Mouse (Mus musculus) mouse embryonic stem cell (cell line): ENCODE measurements at regions not wholly inside any gene's neighbourhood (a gene's known extent, or its start where the extent isn't known, plus 50 kb on each side); places are given as distances from the start of the nearest gene placed in this dataset.

ENCODE experiments used
- in situ Hi-C, 2 experiments: fragments of 300-500 bp; cut with MboI; formaldehyde crosslinking; loops; 1 replicate in 1 of 2; 3 replicates in 1 of 2; pipeline ENCODE4 v1.14.3; 2019 to 2020; ENCODE audit warnings: low sequenced_read_pairs in 2 of 2, low pct_unique_long_range_greater_than_20kb in 1 of 2, mixed read lengths in 1 of 2; ENCODE audit not compliant: unreplicated experiment in 1 of 2

DNA sequence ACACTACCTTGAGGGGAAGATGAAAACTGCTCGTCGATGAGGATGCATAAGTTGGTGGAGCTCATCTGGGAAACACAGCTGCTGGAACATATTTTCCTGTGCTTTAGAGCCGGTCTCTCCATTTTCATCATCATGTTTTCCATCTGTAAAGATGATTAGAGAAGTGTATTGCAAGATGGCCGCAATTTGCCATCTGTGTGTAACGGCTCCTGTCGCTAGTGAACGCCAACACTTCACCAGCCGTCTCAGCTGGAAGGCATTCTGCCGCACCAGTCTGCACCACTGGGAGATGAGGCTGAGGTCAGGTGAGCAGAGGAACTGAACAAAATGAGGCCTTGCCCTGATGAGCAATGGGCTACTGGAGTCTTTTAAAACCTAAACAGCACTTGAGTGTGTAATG lies 57.4 kb downstream of the Gm21962 start:
- in situ Hi-C loops: no loop called here

DNA sequence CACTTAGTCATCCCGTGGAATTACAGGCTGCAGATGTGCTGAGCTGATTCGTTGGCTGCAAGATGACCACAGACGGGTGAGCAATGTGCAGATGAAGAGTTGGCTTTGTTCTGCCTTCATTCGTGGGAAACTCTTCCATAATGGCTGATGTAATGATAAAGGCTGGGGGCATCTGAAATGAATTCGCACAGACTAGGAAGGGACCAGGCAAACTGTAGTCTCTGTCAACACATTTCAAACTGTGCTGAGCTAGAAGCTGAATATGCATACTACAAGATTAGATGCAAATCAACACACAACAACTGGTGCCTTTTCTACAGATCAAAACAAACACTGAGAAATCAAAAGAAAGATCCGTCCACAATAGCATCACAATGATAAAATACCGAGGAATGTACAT lies 58.1 kb downstream of the Gm21962 start:
- in situ Hi-C loops: no loop called here

DNA sequence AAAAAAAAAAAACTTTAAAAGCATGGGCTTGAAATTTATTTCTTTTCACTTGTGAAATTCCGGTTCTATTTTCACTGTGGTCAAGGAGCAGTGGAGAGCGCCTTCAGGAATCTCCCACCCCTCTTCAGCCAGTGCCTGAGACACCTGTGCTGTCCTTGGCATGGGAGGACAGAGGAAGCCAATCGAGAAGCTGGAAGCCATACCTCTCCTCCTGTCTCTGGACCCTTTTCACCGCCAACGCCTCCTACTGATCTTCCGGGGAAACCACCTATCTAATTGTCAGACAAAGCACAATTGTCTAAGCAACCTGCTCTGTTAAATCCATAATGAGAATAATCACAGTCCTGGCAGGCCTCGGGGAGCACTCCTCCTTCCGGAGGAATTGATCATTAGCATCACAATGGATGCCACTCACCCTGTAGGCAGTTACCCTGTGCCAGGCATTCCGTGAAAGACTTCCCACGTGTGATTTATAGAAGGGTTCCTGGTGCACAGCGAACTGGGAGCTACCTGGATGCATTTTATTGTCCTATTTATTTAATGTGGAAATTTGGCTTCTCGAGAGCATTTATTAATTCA lies 66.0 kb downstream of the Gm21962 start:
- in situ Hi-C loops: no loop called here

DNA sequence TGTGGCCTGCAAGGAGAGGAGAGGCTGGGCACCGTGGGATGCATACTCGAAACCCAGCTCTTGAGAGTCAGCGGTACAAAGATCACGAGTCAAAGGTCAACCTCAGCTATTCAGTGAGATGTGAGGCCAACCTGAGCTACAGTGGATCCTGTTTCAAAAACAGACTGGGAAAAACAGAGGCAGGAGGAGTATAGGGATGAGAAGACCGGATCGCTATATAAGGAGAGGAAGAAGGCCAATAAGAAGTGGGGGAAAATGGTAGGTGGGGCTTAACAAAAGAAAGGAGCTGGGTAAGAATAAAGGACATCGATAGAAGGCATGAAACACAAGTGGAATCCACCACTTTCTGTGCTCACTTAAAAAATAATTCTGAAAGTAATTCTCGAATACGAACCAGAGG lies 70.2 kb downstream of the Gm21962 start:
- in situ Hi-C loops: no loop called here

DNA sequence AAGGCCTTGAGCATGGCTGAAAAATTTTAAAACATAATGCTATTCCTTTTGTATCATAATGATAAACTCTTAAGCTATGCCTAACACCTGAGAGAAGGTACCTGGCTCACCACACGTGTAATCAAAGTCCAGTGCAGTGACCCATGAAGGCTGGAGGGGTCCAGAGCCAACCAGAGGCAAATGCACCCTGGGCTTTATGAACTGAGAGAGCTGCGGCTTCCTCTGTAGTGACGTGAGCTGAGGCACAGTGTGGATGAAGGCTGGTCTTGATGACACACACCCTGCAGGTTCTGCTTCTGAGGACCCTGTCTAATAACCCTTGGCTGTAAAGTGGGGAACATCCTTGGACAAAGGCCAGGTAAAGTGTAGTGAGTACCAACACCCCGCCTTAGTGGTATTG lies 70.8 kb downstream of the Gm21962 start:
- in situ Hi-C loops: no loop called here

DNA sequence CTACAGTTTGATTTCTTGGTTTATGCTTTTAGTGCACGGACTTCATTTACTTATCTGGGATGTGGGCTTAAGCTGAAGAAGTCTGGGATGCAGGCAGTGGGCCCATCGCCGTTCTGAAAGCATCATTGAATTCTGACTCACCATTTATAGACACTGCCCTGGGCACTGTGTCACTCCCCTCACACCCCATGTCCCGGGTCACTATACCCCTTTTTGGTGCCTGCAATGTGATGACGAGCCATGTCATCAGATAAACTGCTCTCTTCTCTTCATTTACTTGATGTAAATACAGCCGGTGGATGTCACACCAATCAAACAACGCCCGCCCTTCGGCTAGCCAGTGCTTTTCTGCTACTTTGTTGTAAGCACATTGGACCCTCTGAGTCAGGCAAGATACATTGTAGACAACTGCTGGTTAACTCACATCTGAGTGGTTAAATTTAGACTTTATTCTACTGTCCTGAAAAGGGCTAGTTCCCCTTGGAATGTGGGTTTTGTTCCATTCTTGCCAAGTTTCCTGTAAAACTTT lies 80.5 kb downstream of the Gm21962 start:
- in situ Hi-C loops: no loop called here

DNA sequence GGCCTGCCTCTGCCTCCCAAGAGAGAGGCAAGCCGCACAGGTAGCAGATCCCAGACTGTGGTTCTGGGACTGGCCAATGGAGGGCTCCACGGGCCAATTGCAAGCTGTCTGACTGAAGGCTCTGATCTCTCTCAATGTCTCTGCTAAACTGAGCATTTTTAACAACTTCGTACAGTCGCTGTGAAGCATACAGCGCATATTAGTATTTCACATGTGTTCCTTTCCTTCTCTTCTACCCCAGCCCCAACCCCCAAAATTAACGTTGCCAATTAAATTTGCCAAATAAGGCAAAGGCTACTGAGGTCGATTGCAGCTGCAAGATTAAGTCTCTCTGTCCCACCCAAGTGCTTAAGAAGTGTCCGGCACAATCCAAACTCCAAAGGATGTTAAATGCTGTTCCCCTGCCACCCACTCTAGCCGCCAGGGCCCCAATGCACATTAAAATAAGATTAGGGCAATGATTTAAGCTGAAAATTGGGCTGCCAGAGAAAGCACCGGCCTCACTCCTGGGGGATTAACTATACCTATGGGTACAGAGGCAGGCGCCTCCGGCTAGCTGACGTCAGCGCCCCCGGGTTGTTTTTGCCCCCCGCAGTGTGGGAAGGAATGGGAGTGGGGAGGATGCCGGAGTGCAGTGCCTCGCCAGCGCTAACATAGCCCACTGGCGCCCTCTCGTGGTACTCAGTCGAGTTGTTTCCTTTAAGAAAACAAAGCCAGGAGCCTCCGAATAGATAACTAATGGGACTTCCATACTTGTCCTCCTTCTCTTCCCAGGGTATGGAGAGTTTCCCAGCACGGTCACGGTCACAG lies 81.3 kb downstream of the Gm21962 start:
- in situ Hi-C loops: no loop called here

DNA sequence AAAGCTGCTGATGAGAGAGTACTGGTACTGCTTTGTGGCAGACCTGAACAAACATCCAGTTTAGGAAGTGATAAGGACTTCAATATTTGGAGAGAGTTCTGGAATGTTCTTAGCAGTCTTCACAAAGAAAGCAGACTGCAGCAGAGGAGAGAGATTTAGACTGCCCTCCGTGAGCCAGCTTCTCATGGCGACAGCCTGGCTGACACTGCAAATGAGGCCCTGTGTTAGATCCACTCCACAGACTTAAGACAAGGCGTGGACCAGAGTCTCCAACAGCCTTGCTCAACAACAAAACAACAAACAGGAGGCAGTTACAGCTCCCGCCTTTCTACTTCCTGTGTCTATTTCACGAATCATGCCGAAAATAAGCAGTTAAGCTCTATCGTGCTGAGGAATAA lies 81.9 kb downstream of the Gm21962 start:
- in situ Hi-C loops: no loop called here

DNA sequence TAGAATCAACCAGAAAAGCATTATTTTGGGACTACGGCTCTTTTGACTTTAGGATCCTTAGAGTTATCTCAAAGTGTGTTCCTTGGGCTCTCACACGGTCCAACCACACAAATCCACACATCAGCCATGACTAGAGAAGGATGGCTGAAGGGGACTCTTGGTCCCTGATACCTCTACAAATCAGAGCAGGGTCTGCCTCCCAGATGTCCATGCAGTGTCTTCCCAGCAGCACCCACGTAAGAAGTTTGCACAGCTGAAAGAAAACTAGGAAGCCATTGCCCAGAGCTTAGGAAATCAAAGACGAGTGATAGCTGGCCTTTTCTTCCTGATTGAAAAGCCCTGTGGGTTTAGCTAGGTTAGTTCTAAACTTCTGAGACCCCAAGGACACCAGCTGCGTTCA lies 84.1 kb downstream of the Gm21962 start:
- in situ Hi-C loops: no loop called here

DNA sequence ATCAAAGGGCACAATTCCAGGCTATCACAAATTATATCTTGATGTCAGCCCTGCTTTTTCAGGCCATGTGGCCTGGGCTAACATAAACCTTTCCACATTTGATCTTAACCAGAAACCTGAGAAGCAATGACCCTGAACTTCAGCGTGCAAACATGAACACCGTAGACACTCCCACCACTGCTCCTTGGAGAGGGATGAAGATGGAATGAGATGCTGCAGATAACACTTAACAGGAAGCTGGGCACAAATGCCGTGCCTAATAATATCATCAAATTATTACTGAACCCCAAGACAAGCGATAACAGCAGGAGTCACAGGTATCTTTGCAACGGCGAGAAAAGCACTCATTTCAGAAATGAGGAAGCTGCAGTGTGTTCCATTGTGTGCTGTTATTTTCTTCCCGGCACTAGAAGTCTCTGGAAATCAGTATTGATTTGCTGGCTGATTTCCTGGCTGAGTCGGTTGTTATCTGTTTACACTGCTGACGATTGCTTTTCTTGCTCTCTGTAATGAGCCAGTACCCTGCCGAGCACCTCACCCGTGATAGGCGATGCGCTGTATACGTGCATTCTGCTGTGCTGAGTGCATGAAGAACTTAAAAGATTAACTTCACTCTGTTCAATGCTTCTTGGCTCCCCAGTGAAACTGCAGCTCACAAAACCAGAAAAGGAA lies 91.0 kb downstream of the Gm21962 start:
- in situ Hi-C loops: no loop called here

DNA sequence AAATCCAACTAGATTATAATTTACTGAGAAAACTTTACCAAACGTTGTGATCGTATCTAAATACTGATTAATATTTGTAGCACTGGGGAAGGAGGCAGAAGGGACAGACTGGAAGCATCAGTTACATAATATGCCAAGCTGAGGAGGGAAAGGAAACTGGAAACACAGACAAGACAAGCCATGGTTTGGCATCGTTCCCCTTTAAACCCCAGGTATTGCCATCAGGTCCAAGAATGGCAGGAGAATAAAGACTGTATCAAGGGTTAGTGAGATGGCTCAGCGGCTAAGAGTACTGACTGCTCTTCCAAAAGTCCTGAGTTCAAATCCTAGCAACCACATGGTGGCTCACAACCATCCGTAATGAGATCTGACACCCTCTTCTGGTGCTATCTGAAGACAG lies 92.1 kb downstream of the Gm21962 start:
- in situ Hi-C loops: no loop called here

DNA sequence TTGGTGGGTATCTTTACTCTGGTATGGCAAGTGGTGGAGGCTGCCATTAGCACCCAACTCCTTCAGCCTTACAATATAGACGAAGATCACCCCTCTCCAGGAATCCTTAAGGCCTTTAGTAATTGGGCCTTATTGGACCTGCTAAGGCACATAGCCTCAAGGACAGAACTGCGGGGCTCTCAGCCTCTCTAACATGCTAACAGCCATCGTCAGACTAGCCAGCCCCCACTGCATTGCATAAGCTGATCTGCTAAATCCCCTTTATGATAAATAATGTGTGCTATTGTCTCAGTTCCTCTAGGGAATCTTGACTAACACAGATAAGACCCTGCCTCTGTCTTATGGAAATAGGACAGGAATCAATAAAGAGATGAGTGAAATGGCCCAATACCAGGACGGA lies 95.7 kb upstream of the H2afz start:
- in situ Hi-C loops: no loop called here

DNA sequence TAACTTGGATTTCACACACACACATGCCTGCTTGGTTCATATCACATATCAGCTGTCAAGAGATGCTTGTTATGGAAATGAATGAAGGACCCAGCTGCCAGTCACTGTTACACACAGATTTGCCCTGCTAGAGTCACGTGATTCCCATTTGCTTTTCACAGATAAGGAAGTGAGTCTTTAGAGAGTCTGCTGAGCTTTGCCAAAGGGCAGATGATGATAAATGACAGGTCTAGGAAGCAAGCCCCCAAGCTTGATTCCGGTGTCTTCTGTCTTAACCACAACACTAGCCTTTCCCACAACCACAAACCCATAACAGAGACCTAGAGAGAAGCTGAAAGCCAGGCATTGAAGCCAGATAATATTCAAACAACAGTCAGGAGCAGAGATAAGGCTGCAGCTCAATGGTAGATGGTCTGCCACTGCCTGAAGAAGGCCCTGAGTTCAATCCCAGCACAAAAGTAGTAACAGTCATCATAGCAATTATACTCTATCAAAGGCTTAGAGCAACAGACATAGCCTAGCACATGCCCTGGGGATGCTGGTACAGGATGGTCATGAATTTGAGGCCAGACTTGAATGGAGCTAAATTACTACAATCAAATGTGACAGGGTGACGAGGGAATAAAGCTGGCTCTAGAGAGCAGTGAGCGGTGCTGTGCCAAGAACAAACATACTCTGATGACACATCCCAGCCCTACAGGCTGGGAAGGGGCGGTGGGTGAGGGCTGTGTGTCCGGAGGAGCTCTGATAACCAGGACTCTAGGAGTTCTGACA lies 89.0 kb upstream of the H2afz start:
- in situ Hi-C loops: loop anchor here (25.0 kb wide), 1 partner anchor 362 kb away; the partner anchor contains the start of genes Mttp (in 2 of the 2) and Trmt10a (in 2 of the 2)

DNA sequence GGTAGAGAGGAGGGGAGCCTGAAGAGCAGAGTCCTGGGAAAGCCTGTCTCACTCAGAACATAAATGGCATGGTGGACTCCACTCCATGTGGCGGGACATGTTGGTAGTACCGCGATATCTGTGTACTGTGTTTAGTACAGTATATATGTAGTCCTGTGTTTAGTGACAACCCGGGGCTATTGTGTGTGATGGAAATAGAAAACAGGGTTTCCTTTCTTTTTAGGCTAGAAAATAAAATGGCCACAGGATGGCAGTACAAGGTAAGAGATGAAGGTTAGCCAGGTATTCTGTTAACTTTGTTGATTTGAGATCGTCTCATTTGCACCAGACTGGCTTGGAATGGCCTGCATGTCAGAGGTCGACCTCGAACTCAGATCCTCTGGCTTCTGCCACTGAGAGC lies 86.2 kb upstream of the H2afz start:
- in situ Hi-C loops: loop anchor here (25.0 kb wide), 1 partner anchor 359 kb away; the partner anchor contains the start of genes Mttp (in 2 of the 2) and Trmt10a (in 2 of the 2)

DNA sequence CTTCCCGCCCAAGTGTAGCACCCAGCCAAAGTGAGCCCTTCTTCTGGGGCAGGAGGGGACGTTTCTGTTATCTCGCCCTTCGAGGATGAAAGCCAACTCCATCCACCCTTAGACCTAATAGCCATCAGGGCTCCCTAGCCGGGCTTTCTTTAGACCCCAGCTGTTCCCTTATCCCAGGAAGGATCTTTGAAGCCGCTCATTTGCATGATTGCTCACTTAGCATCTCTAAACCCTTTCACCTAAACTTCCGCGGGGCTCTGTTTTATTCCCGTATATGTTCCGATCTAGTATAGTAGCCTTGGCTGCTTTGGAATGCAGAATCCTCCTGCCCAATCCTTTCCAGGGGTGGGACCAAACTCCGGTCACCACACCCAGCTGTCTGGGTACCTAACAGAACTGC lies 84.3 kb upstream of the H2afz start:
- in situ Hi-C loops: loop anchor here (5.0 to 25.0 kb wide), 3 partner anchors 47 to 357 kb away; partner anchors contain the start of genes Mttp (in 2 of the 2), Trmt10a (in 2 of the 2) and H2afz (in 1 of the 2)

DNA sequence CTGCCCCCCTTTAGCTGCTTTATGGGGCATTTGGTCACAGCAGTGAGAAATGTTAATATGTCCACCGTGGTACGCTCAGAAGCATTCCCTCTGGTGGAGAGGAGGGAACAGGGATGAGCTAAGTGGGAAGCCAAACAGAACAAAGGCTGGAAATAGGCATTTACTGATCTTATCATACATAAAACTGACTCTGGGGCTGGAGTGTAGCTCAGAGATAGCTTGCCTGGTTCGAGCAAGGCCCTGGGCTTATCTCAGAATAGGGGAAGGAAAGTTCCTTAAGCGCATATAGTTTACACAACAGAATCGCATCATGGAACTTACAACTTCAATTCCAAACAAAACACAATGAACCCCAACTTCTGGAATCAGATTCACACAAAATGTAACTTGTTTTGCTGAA lies 81.5 kb upstream of the H2afz start:
- in situ Hi-C loops: loop anchor here (5.0 to 25.0 kb wide), 3 partner anchors 44 to 354 kb away; partner anchors contain the start of genes Mttp (in 2 of the 2), Trmt10a (in 2 of the 2) and H2afz (in 1 of the 2)

DNA sequence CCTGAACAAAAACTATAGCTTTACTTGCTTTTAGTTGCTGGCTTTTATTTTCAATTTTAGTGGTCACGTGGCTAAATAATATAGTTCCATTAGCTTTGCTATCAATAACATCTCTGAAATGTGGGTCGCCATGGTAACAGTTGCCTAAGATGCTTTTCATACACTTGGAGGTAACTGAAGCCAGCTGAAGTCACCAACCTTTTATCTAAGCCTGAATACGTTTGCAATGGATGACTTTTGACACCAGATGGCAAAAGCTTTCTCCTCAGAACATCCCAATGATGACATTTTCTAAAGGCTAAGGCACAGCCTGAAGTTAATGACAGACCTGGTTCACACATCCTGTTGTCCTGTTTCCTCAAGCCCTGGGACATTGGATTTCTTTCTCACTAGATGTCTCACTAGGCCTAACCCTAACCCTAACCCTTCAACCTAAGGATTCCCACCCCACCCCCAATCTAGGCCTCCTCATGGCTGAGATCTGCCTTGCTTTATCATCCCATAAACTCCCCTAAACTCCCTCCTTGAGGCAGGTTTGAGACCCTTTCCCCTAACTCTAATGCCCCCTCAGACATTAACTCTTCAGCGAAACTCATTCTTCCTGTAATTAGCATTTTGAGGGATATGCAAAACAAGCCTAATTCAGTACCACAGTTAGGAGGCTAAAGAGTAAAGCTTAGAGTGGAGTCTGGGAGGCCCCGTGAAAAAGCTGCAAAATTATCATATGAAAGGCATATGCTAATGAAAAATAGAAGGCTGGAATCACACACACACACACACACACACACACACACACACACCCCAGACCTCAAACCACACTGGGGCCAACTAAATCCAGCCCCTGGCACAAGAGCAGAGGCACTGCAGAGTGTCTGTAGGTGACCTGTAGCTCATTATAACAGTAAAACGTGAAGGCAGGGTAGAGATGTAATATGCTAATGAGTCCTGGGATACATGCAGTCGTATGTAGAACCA lies 80.1 kb upstream of the H2afz start:
- in situ Hi-C loops: loop anchor here (5.0 to 25.0 kb wide), 3 partner anchors 43 to 353 kb away; partner anchors contain the start of genes Mttp (in 2 of the 2), Trmt10a (in 2 of the 2) and H2afz (in 1 of the 2)
